Mouse (Mus musculus): Measurements from ENCODE around the gene Cep164. TPM values are rescaled to one million over a fixed set of nuclear protein-coding genes. Genes with fewer than 3 reads are reported as not detected.

Cep164 gene
- polyA plus RNA-seq, 1 experiment from 2014 or later = 24.3 TPM

DNA sequence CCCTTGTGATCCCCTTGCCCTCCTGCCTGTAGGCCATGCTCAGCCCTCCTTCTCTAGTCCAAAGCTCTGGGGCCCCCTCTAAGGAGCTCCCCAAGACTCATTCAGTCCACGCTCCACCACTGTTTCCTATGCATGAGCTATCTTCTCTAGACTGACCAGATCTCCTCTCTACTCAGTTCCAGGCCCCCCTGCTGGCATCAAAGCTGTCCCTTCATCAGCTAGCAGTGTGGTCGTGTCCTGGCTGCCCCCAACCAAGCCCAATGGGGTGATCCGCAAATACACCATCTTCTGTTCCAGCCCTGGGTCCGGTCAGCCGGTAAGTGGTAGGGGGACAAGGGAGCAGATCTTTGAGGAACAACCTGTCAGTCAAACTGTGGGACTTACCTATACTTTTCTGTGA, 96.6 kb downstream of the Cep164 start:
- Histone ChIP-seq H3K9ac (ENCODE audit: low read depth, low read length) (no peak overlapping the region), H3K27me3 (ENCODE audit: control insufficient read depth, insufficient read depth, low read length) (no peaks in the 10 kb centered on the region), H3K4me2 (replicated peaks; ENCODE audit: low read depth, low read length) (no peak overlapping the region), H3K4me1 (ENCODE audit: control insufficient read depth, insufficient read depth, low read length) (no peaks in the 10 kb centered on the region), H3K4me3 (ENCODE audit: low read length) (no peak overlapping the region), H3K27ac (ENCODE audit: low read depth, low read length) (no peak overlapping the region), H3K36me3 (ENCODE audit: control insufficient read depth, insufficient read depth, low read length) (no peaks in the 10 kb centered on the region), H3K9me3 (ENCODE audit: control insufficient read depth, low read length) (no peaks in the 10 kb centered on the region)
- WGBS = 75% methylated on average over 5 of the region's 5 CpGs
- ATAC-seq (ENCODE audit: low FRiP score, low TSS enrichment) = no peak

DNA sequence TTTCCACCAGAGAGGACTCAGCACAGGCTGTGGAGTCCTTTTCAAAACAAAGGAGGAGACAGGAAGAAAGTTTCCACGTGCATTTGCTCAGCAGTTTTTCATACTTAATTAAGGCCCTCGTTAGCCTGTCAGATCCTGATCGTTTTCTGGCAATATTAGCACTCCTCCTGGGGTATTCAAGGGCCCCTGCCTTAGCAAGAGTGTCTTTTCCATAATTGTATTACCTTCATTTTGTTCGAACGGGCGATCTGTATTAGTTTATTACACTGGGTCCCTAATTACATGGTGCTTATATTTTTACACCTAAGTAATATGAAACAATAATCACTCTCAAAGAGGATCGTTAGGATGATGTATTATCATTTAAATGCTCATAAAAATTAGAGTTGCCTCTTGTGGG, 108.5 kb downstream of the Cep164 start:
- Histone ChIP-seq H3K4me3 (ENCODE audit: low read length) (no peak overlapping the region), H3K9ac (ENCODE audit: low read depth, low read length) (no peak overlapping the region), H3K36me3 (ENCODE audit: control insufficient read depth, insufficient read depth, low read length) (no peaks in the 10 kb centered on the region), H3K27me3 (ENCODE audit: control insufficient read depth, insufficient read depth, low read length) (no peaks in the 10 kb centered on the region), H3K4me2 (replicated peaks; ENCODE audit: low read depth, low read length) (no peak overlapping the region), H3K4me1 (ENCODE audit: control insufficient read depth, insufficient read depth, low read length) (no peaks in the 10 kb centered on the region), H3K9me3 (ENCODE audit: control insufficient read depth, low read length) (no peaks in the 10 kb centered on the region), H3K27ac (ENCODE audit: low read depth, low read length) (no peak overlapping the region)
- WGBS = 44% methylated on average over 7 of the region's 7 CpGs
- ATAC-seq (ENCODE audit: low FRiP score, low TSS enrichment) = no peak

Other genes starting within 250 kb of the Cep164 start
- gene Bace1, start 9.9 kb upstream of the Cep164 start, polyA plus RNA-seq (2014; fragmentation: Nextera tagmentation; extraction: Ambion mirVana) = 23.4 and 36.2 TPM in 2 replicates
- gene Pcsk7, start 77.8 kb upstream of the Cep164 start, polyA plus RNA-seq (2014; fragmentation: Nextera tagmentation; extraction: Ambion mirVana) = 7.8 and 16.2 TPM in 2 replicates
- gene Rnf214, start 78.2 kb upstream of the Cep164 start, polyA plus RNA-seq (2014; fragmentation: Nextera tagmentation; extraction: Ambion mirVana) = 54.0 and 74.3 TPM in 2 replicates
- gene Tagln, start 107.4 kb upstream of the Cep164 start, polyA plus RNA-seq (2014; fragmentation: Nextera tagmentation; extraction: Ambion mirVana) = 31.5 and 35.9 TPM in 2 replicates
- 26.8 and 42.3 TPM in 2 replicates for gene Sidt2, start 126.6 kb upstream of the Cep164 start, polyA plus RNA-seq (2014; fragmentation: Nextera tagmentation; extraction: Ambion mirVana)
- 125 and 177 TPM in 2 replicates for gene Pafah1b2, start 184.0 kb upstream of the Cep164 start, polyA plus RNA-seq (2014; fragmentation: Nextera tagmentation; extraction: Ambion mirVana)
- 10.1 and 11.2 TPM in 2 replicates for gene Sik3, start 184.1 kb upstream of the Cep164 start, polyA plus RNA-seq (2014; fragmentation: Nextera tagmentation; extraction: Ambion mirVana)

All from kidney, embryonic 14.5 days (tissue).